Mouse (Mus musculus): ENCODE data around the gene 6430548M08Rik. TPM values are rescaled to one million over a fixed set of nuclear protein-coding genes. Genes with fewer than 3 reads are reported as not detected.

6430548M08Rik gene
- total and polyA plus RNA-seq, 2 experiments from 2014 or later = 33.9 to 66.1 TPM

DNA sequence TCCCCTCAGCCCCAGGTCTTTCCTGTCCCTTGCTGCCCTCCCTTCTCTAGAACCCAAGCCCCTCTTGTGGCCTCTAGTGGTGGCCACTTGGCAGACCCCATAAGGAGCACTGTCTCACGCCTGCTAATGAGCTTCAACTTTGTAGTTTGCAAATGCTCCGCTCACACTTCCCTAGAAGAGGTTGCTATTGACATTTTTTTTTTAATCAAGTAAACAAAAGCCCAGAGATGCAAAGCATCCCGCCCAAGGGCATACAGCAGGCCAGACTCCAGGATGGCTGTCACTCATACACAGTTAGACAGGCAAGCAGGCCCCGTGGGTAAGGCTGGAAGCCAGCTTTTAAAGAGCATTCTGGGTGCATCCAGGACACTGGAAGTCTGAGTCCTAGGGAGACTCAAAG lies 62.7 kb downstream of the 6430548M08Rik start:
- H3K4me3 ChIP-seq (ENCODE audit: low read length) = no peak overlapping the region
- 19% methylated on average over 4 of the region's 4 CpGs for WGBS
- H3K27ac ChIP-seq = no peak overlapping the region
- H3K4me2 ChIP-seq (ENCODE audit: low read depth, low read length) = peak overlapping the region; percentile 42; the same call in 1 of the 2 replicates
- peak; percentile 27 for TF ChIP-seq CTCF (IDR thresholded peaks at IDR 0.05; ENCODE audit: low read depth)
- no peaks in the 10 kb centered on the region for H3K36me3 ChIP-seq (ENCODE audit: insufficient read depth, low read length)
- ATAC-seq (no peak), DNase-seq (ENCODE audit: low spot score) (no peak)
- no peaks in the 10 kb centered on the region for H3K27me3 ChIP-seq (ENCODE audit: insufficient read depth, low read length)
- H3K9ac ChIP-seq (replicated peaks; ENCODE audit: low read length) = no peak overlapping the region
- peaks cover 23% of the 10 kb centered on the region for H3K4me1 ChIP-seq (ENCODE audit: insufficient read depth, low read length)
- no peaks in the 10 kb centered on the region for H3K9me3 ChIP-seq (ENCODE audit: low read length)

GRCm38 (mm10) chr8:120177318-120178123 lies 63.6 kb downstream of the 6430548M08Rik start, which contains the start of gene Fam92b:
Gene Fam92b (minus strand): TSS chr8:120177466.
- ATAC-seq (peak; percentile 78), DNase-seq (ENCODE audit: low spot score) (peak; percentile 91)
- Histone ChIP-seq H3K9me3 (ENCODE audit: low read length) (no peaks in the 10 kb centered on the region), H3K4me1 (ENCODE audit: insufficient read depth, low read length) (peaks cover 23% of the 10 kb centered on the region), H3K4me2 (ENCODE audit: low read depth, low read length) (peak within 1 kb of the TSS; percentile 42), H3K36me3 (ENCODE audit: insufficient read depth, low read length) (no peaks in the 10 kb centered on the region), H3K27me3 (ENCODE audit: insufficient read depth, low read length) (no peaks in the 10 kb centered on the region), H3K4me3 (ENCODE audit: low read length) (no peak within 1 kb of the TSS), H3K9ac (replicated peaks; ENCODE audit: low read length) (no peak within 1 kb of the TSS), H3K27ac (peak within 1 kb of the TSS; percentile 41; the same call in 1 of the 2 replicates)
- no peak for TF ChIP-seq CTCF (IDR thresholded peaks at IDR 0.05; ENCODE audit: low read depth)
- WGBS = 2% methylated on average over 25 of the region's 26 CpGs

GRCm38 (mm10) chr8:120178124-120178514 lies 64.2 kb downstream of the 6430548M08Rik start:
- H3K9me3 ChIP-seq (ENCODE audit: low read length) = no peaks in the 10 kb centered on the region
- peaks cover 23% of the 10 kb centered on the region for H3K4me1 ChIP-seq (ENCODE audit: insufficient read depth, low read length)
- TF ChIP-seq CTCF (IDR thresholded peaks at IDR 0.05; ENCODE audit: low read depth) = no peak
- DNase-seq (ENCODE audit: low spot score) (no peak), ATAC-seq (no peak)
- WGBS = 8% methylated on average over 10 of the region's 10 CpGs
- no peaks in the 10 kb centered on the region for H3K36me3 ChIP-seq (ENCODE audit: insufficient read depth, low read length)
- H3K4me2 ChIP-seq (ENCODE audit: low read depth, low read length) = peak overlapping the region; percentile 42
- no peak overlapping the region for H3K27ac ChIP-seq
- no peaks in the 10 kb centered on the region for H3K27me3 ChIP-seq (ENCODE audit: insufficient read depth, low read length)
- no peak overlapping the region for H3K9ac ChIP-seq (replicated peaks; ENCODE audit: low read length)
- no peak overlapping the region for H3K4me3 ChIP-seq (ENCODE audit: low read length)

DNA sequence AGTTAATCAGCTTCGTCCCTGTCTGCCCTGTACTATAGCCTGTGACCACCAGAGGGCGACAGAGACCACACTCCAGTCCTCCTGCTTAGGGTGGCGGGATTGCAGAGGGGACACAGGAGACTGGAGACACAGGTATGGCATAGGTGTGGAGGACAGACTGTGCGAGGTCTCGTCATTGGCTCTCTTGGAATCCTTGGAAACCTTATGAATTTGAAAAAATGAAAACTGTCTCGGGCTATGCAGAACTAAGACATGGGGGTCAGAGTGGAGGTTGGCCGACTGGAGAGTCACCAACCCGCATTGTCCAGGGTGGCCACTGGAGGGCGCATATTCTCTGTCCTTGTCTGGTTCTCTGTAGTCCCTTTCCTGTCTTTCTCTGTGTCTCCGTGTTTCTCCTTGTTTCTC lies 65.1 kb downstream of the 6430548M08Rik start:
- no peak overlapping the region for H3K4me3 ChIP-seq (ENCODE audit: low read length)
- 0 out of 2 replicates have a peak overlapping the region, but pooled peaks have one; percentile 15 for H3K27ac ChIP-seq
- no peaks in the 10 kb centered on the region for H3K9me3 ChIP-seq (ENCODE audit: low read length)
- no peaks in the 10 kb centered on the region for H3K27me3 ChIP-seq (ENCODE audit: insufficient read depth, low read length)
- peaks cover 23% of the 10 kb centered on the region for H3K4me1 ChIP-seq (ENCODE audit: insufficient read depth, low read length)
- 0 out of 2 replicates have a peak overlapping the region, but pooled peaks have one; percentile 10 for H3K9ac ChIP-seq (replicated peaks; ENCODE audit: low read length)
- no peaks in the 10 kb centered on the region for H3K36me3 ChIP-seq (ENCODE audit: insufficient read depth, low read length)
- TF ChIP-seq CTCF (IDR thresholded peaks at IDR 0.05; ENCODE audit: low read depth) = peak; percentile 99
- ATAC-seq = peak; percentile 75
- H3K4me2 ChIP-seq (ENCODE audit: low read depth, low read length) = peak overlapping the region; percentile 46
- peak; percentile 91 for DNase-seq (ENCODE audit: low spot score)
- 0% methylated on average over 10 of the region's 10 CpGs for WGBS

DNA sequence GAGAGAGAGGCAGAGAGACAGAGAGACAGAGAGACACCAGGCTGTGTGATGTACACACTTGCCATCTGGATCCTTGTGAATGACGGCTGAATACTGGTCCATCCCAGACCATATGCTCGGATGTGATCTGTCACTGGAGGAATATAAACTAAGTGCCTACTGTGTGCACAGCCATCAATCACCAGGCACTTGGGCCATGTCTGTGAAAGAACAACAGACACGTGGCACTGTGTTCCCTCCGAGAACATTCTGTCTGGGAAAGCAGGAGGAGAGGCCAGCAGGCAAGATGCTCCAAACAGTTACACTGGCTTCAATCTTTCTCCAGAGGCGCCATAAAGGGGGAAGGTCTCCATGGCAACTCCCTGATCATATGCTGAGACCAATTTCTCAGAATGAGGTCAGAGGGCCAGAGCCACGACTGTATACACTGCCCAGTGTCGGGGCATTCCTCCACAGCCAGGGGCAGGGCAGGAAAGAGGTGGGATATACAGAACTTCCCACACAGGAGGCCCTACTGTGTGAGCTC lies 66.6 kb downstream of the 6430548M08Rik start:
- no peak for TF ChIP-seq CTCF (IDR thresholded peaks at IDR 0.05; ENCODE audit: low read depth)
- ATAC-seq = no peak
- H3K9me3 ChIP-seq (ENCODE audit: low read length) = no peaks in the 10 kb centered on the region
- DNase-seq (ENCODE audit: low spot score) = no peak
- peaks cover 31% of the 10 kb centered on the region for H3K4me1 ChIP-seq (ENCODE audit: insufficient read depth, low read length)
- no peak overlapping the region for H3K27ac ChIP-seq
- H3K9ac ChIP-seq (replicated peaks; ENCODE audit: low read length) = no peak overlapping the region
- H3K4me2 ChIP-seq (ENCODE audit: low read depth, low read length) = no peak overlapping the region
- H3K4me3 ChIP-seq (ENCODE audit: low read length) = no peak overlapping the region
- WGBS = 34% methylated on average over 7 of the region's 7 CpGs
- H3K27me3 ChIP-seq (ENCODE audit: insufficient read depth, low read length) = no peaks in the 10 kb centered on the region
- H3K36me3 ChIP-seq (ENCODE audit: insufficient read depth, low read length) = no peaks in the 10 kb centered on the region

DNA sequence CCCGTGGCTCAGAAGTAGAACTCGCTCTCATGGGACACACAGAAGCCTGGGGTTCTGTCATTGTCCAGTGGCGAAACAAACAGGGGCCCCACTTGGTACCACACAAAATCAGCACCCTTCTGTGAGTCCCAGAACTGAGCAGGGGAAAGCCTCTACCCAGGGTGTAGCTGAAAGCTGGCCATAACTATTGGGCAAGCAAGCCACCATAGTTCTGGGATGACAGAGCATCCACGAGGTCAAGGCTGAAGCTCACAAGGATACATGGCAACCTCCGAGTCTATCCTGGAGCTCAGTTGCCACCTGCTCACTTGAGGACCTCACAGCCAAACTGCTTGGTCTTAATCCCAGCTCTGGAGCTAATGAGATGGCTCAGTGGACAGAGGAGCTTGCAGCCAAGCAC lies 67.3 kb downstream of the 6430548M08Rik start:
- TF ChIP-seq CTCF (IDR thresholded peaks at IDR 0.05; ENCODE audit: low read depth) = no peak
- ATAC-seq = no peak
- 81% methylated on average over 5 of the region's 5 CpGs for WGBS

More for the DNA sequence above, 67.3 kb downstream of the 6430548M08Rik start:
- no peak overlapping the region for H3K4me3 ChIP-seq (ENCODE audit: low read length)
- no peak overlapping the region for H3K4me2 ChIP-seq (ENCODE audit: low read depth, low read length)
- no peak for DNase-seq (ENCODE audit: low spot score)
- H3K9ac ChIP-seq (replicated peaks; ENCODE audit: low read length) = no peak overlapping the region
- H3K9me3 ChIP-seq (ENCODE audit: low read length) = no peaks in the 10 kb centered on the region
- no peaks in the 10 kb centered on the region for H3K27me3 ChIP-seq (ENCODE audit: insufficient read depth, low read length)
- H3K27ac ChIP-seq = no peak overlapping the region
- H3K4me1 ChIP-seq (ENCODE audit: insufficient read depth, low read length) = peaks cover 33% of the 10 kb centered on the region
- no peaks in the 10 kb centered on the region for H3K36me3 ChIP-seq (ENCODE audit: insufficient read depth, low read length)

Measured in hindbrain, postnatal 0 days (tissue).